Mouse (Mus musculus): ENCODE measurements around the gene Sytl5. TPM values are rescaled to one million over a fixed set of nuclear protein-coding genes. Genes with fewer than 3 reads are reported as not detected.

Sytl5 gene
- polyA plus RNA-seq, 1 experiment from 2014 or later: 0.75 TPM

GRCm38 (mm10) chrX:9984094-9984669, 98.8 kb downstream of the Sytl5 start:
- Histone ChIP-seq H3K9me3 (replicated peaks; ENCODE audit: low read length) (no peaks in the 10 kb centered on the region), H3K27ac (no peak overlapping the region), H3K4me3 (replicated peaks; ENCODE audit: low read depth, low read length) (no peak overlapping the region), H3K4me2 (ENCODE audit: low read length) (no peak overlapping the region), H3K9ac (ENCODE audit: low read depth, low read length) (no peak overlapping the region), H3K27me3 (ENCODE audit: insufficient read depth, low read length) (no peaks in the 10 kb centered on the region), H3K36me3 (ENCODE audit: insufficient read depth, low read length) (no peaks in the 10 kb centered on the region), H3K4me1 (replicated peaks; ENCODE audit: insufficient read depth, low read length) (no peaks in the 10 kb centered on the region)
- ATAC-seq (replicated peaks; ENCODE audit: low FRiP score, low read depth) (no peak), DNase-seq (ENCODE audit: low spot score) (no peak)
- TF ChIP-seq CTCF (IDR thresholded peaks at IDR 0.05; ENCODE audit: low read depth): no peak

- H3K9ac ChIP-seq (ENCODE audit: low read depth, low read length): no peak overlapping the region
- WGBS: 69% methylated on average over 1 of the region's 1 CpGs
- no peaks in the 10 kb centered on the region for H3K36me3 ChIP-seq (ENCODE audit: insufficient read depth, low read length)
- H3K4me1 ChIP-seq (replicated peaks; ENCODE audit: insufficient read depth, low read length): no peaks in the 10 kb centered on the region
- no peaks in the 10 kb centered on the region for H3K9me3 ChIP-seq (replicated peaks; ENCODE audit: low read length)
- H3K27me3 ChIP-seq (ENCODE audit: insufficient read depth, low read length): no peaks in the 10 kb centered on the region
- no peak overlapping the region for H3K4me2 ChIP-seq (ENCODE audit: low read length)
- TF ChIP-seq CTCF (IDR thresholded peaks at IDR 0.05; ENCODE audit: low read depth): no peak
- ATAC-seq (replicated peaks; ENCODE audit: low FRiP score, low read depth): no peak
- DNase-seq (ENCODE audit: low spot score): no peak
- H3K4me3 ChIP-seq (replicated peaks; ENCODE audit: low read depth, low read length): no peak overlapping the region
- H3K27ac ChIP-seq: no peak overlapping the region
Observed at GRCm38 (mm10) chrX:10000718-10001117, 115.3 kb downstream of the Sytl5 start.

GRCm38 (mm10) chrX:10005946-10006345, 120.5 kb downstream of the Sytl5 start:
- ATAC-seq (replicated peaks; ENCODE audit: low FRiP score, low read depth): no peak
- H3K4me3 ChIP-seq (replicated peaks; ENCODE audit: low read depth, low read length): no peak overlapping the region
- H3K27ac ChIP-seq: no peak overlapping the region
- no peaks in the 10 kb centered on the region for H3K9me3 ChIP-seq (replicated peaks; ENCODE audit: low read length)
- WGBS: 46% methylated on average over 1 of the region's 1 CpGs
- H3K4me1 ChIP-seq (replicated peaks; ENCODE audit: insufficient read depth, low read length): no peaks in the 10 kb centered on the region
- H3K36me3 ChIP-seq (ENCODE audit: insufficient read depth, low read length): no peaks in the 10 kb centered on the region
- H3K27me3 ChIP-seq (ENCODE audit: insufficient read depth, low read length): no peaks in the 10 kb centered on the region
- H3K9ac ChIP-seq (ENCODE audit: low read depth, low read length): no peak overlapping the region
- no peak overlapping the region for H3K4me2 ChIP-seq (ENCODE audit: low read length)
- no peak for TF ChIP-seq CTCF (IDR thresholded peaks at IDR 0.05; ENCODE audit: low read depth)
- DNase-seq (ENCODE audit: low spot score): peak; percentile 63

GRCm38 (mm10) chrX:10007675-10008270, 122.4 kb downstream of the Sytl5 start:
- no peak overlapping the region for H3K9ac ChIP-seq (ENCODE audit: low read depth, low read length)
- 87% methylated on average over 1 of the region's 1 CpGs for WGBS
- ATAC-seq (replicated peaks; ENCODE audit: low FRiP score, low read depth) (no peak), DNase-seq (ENCODE audit: low spot score) (no peak)
- no peak overlapping the region for H3K4me2 ChIP-seq (ENCODE audit: low read length)
- no peaks in the 10 kb centered on the region for H3K36me3 ChIP-seq (ENCODE audit: insufficient read depth, low read length)
- no peak overlapping the region for H3K4me3 ChIP-seq (replicated peaks; ENCODE audit: low read depth, low read length)
- no peaks in the 10 kb centered on the region for H3K4me1 ChIP-seq (replicated peaks; ENCODE audit: insufficient read depth, low read length)
- no peak overlapping the region for H3K27ac ChIP-seq
- no peaks in the 10 kb centered on the region for H3K27me3 ChIP-seq (ENCODE audit: insufficient read depth, low read length)
- no peak for TF ChIP-seq CTCF (IDR thresholded peaks at IDR 0.05; ENCODE audit: low read depth)
- no peaks in the 10 kb centered on the region for H3K9me3 ChIP-seq (replicated peaks; ENCODE audit: low read length)

- Histone ChIP-seq H3K9me3 (replicated peaks; ENCODE audit: low read length) (no peaks in the 10 kb centered on the region), H3K4me3 (replicated peaks; ENCODE audit: low read depth, low read length) (no peak overlapping the region), H3K9ac (ENCODE audit: low read depth, low read length) (no peak overlapping the region), H3K27ac (no peak overlapping the region), H3K36me3 (ENCODE audit: insufficient read depth, low read length) (no peaks in the 10 kb centered on the region), H3K4me1 (replicated peaks; ENCODE audit: insufficient read depth, low read length) (no peaks in the 10 kb centered on the region), H3K27me3 (ENCODE audit: insufficient read depth, low read length) (no peaks in the 10 kb centered on the region), H3K4me2 (ENCODE audit: low read length) (no peak overlapping the region)
- ATAC-seq (replicated peaks; ENCODE audit: low FRiP score, low read depth) (no peak), DNase-seq (ENCODE audit: low spot score) (no peak)
- no peak for TF ChIP-seq CTCF (IDR thresholded peaks at IDR 0.05; ENCODE audit: low read depth)
Observed at GRCm38 (mm10) chrX:10010202-10010601, 124.8 kb downstream of the Sytl5 start.

GRCm38 (mm10) chrX:10034666-10035065, 149.2 kb downstream of the Sytl5 start:
- Histone ChIP-seq H3K9ac (ENCODE audit: low read depth, low read length) (no peak overlapping the region), H3K4me2 (ENCODE audit: low read length) (no peak overlapping the region), H3K4me3 (replicated peaks; ENCODE audit: low read depth, low read length) (no peak overlapping the region), H3K36me3 (ENCODE audit: insufficient read depth, low read length) (no peaks in the 10 kb centered on the region), H3K9me3 (replicated peaks; ENCODE audit: low read length) (no peaks in the 10 kb centered on the region), H3K4me1 (replicated peaks; ENCODE audit: insufficient read depth, low read length) (no peaks in the 10 kb centered on the region), H3K27me3 (ENCODE audit: insufficient read depth, low read length) (no peaks in the 10 kb centered on the region), H3K27ac (no peak overlapping the region)
- ATAC-seq (replicated peaks; ENCODE audit: low FRiP score, low read depth): no peak
- DNase-seq (ENCODE audit: low spot score): no peak
- peak; percentile 52 for TF ChIP-seq CTCF (IDR thresholded peaks at IDR 0.05; ENCODE audit: low read depth)

Other genes starting within 250 kb of the Sytl5 start
- 84.6 and 91.8 TPM in 2 replicates for gene Dynlt3, start 222.6 kb upstream of the Sytl5 start, polyA plus RNA-seq (2015; fragmentation: Nextera tagmentation; extraction: Ambion mirVana)
- not detected in 2 replicates for gene Hypm, start 38.7 kb upstream of the Sytl5 start, polyA plus RNA-seq (2015; fragmentation: Nextera tagmentation; extraction: Ambion mirVana)
- gene H2al3, start 35.9 kb upstream of the Sytl5 start, polyA plus RNA-seq (2015; fragmentation: Nextera tagmentation; extraction: Ambion mirVana): not detected in 2 replicates
- gene Srpx, start 232.1 kb downstream of the Sytl5 start, polyA plus RNA-seq (2015; fragmentation: Nextera tagmentation; extraction: Ambion mirVana): 15.1 and 17.2 TPM in 2 replicates